Mouse (Mus musculus) limb, embryonic 15.5 days (tissue): ENCODE data around the gene Tent5b. TPM values are rescaled to one million over a fixed set of nuclear protein-coding genes. Genes with fewer than 3 reads are reported as not detected.

Source experiments
- ATAC-seq: fragments of 200-750 bp; cut with Nextera tagmentation; 2 replicates; pipeline ENCODE4 v1.8.0; 2017; ENCODE audit warnings: low read depth, moderate TSS enrichment; ENCODE audit not compliant: insufficient number of reproducible peaks, low FRiP score, low TSS enrichment
- H3K27ac ChIP-seq: fragments of 300-500 bp; sonication (generic); 2 replicates; pipeline ENCODE4 v1.5.1; 2015; ENCODE audit warnings: moderate library complexity, mild to moderate bottlenecking, inconsistent platforms
- H3K27me3 ChIP-seq: fragments of 300-500 bp; sonication (generic); 2 replicates; pipeline ENCODE4 v1.6.1; 2015; ENCODE audit warnings: inconsistent platforms
- H3K36me3 ChIP-seq: fragments of 300-500 bp; sonication (generic); 2 replicates; pipeline ENCODE4 v1.6.1; 2015; ENCODE audit warnings: inconsistent platforms
- H3K4me1 ChIP-seq: fragments of 300-500 bp; sonication (generic); 2 replicates; pipeline ENCODE4 v1.6.1; 2015; ENCODE audit warnings: inconsistent platforms
- H3K4me2 ChIP-seq: fragments of 300-500 bp; sonication (generic); 2 replicates; pipeline ENCODE4 v1.6.1; 2015; ENCODE audit warnings: mild to moderate bottlenecking, inconsistent platforms
- H3K4me3 ChIP-seq: fragments of 300-500 bp; sonication (generic); 2 replicates; pipeline ENCODE4 v1.5.1; 2015; ENCODE audit warnings: mild to moderate bottlenecking, inconsistent platforms
- H3K9ac ChIP-seq: fragments of 300-500 bp; sonication (generic); 2 replicates; pipeline ENCODE4 v1.6.1; 2015; ENCODE audit warnings: inconsistent platforms
- H3K9me3 ChIP-seq: fragments of 300-500 bp; sonication (generic); 2 replicates; pipeline ENCODE4 v1.6.1; 2016; ENCODE audit warnings: inconsistent platforms
- WGBS: fragments of 180-500 bp; shearing (Covaris S2); methylation state at CpG from one replicate; pipeline ENCODE4 v1.1.7; 2015; 5-methylcytosine and 5-hydroxymethylcytosine counted together
- polyA plus RNA-seq: library from polyadenylated mRNA; unstranded; fragments of >200 nt; fragmentation: Nextera tagmentation; extraction: Ambion mirVana; gene quantifications from 2 replicates; pipeline ENCODE4 v1.2.1, GENCODE M21; 2015

Gene Tent5b
- polyA plus RNA-seq, 1 experiment from 2014 or later: 11.8 TPM

GRCm38 (mm10) chr4:133448708-133449388, 31.1 kb upstream of the Tent5b start:
- Histone ChIP-seq H3K9me3 (no peaks in the 10 kb centered on the region), H3K27ac (no peak overlapping the region), H3K27me3 (no peaks in the 10 kb centered on the region), H3K36me3 (no peaks in the 10 kb centered on the region), H3K4me2 (no peak overlapping the region), H3K9ac (no peak overlapping the region), H3K4me1 (peaks cover 19% of the 10 kb centered on the region), H3K4me3 (no peak overlapping the region)
- no peak for ATAC-seq
- WGBS: 45% methylated on average over 8 of the region's 8 CpGs

- Histone ChIP-seq H3K4me3 (no peak overlapping the region), H3K27me3 (no peaks in the 10 kb centered on the region), H3K27ac (no peak overlapping the region), H3K9ac (no peak overlapping the region), H3K4me2 (peak overlapping the region; percentile 19; the same call in 1 of the 2 replicates), H3K4me1 (peaks cover 16% of the 10 kb centered on the region), H3K9me3 (no peaks in the 10 kb centered on the region), H3K36me3 (no peaks in the 10 kb centered on the region)
- WGBS: 16% methylated on average over 13 of the region's 13 CpGs
- ATAC-seq: no peak
Observed at GRCm38 (mm10) chr4:133449726-133450125, 30.2 kb upstream of the Tent5b start.

DNA sequence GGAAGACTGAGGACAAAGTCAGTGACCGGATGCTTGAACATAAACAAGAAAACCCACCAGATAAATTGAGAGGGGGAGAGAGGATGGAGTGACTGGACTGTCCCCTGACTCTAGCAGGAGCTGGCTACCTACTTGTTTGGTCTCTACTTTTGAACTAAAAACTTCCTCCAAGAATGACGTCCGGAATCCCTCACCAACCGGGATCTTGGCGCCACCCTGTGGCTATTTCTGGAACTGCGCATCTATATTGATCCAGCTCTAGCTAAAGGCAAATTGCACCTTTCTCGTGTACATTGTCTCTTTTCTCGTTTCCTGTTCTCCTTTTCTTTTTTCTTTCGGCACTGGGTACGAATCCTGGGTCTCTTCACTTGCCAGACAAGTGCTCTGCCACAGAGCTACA, 28.4 kb upstream of the Tent5b start:
- H3K9me3 ChIP-seq: no peaks in the 10 kb centered on the region
- H3K27ac ChIP-seq: no peak overlapping the region
- H3K9ac ChIP-seq: no peak overlapping the region
- 8% methylated on average over 10 of the region's 10 CpGs for WGBS
- no peak overlapping the region for H3K4me2 ChIP-seq
- peaks cover 14% of the 10 kb centered on the region for H3K4me1 ChIP-seq
- no peaks in the 10 kb centered on the region for H3K36me3 ChIP-seq
- H3K4me3 ChIP-seq: no peak overlapping the region
- H3K27me3 ChIP-seq: no peaks in the 10 kb centered on the region
- no peak for ATAC-seq

GRCm38 (mm10) chr4:133452433-133452832, 27.5 kb upstream of the Tent5b start:
- Histone ChIP-seq H3K27me3 (no peaks in the 10 kb centered on the region), H3K9ac (no peak overlapping the region), H3K4me2 (no peak overlapping the region), H3K4me1 (peaks cover 14% of the 10 kb centered on the region), H3K27ac (no peak overlapping the region), H3K36me3 (no peaks in the 10 kb centered on the region), H3K9me3 (no peaks in the 10 kb centered on the region), H3K4me3 (no peak overlapping the region)
- ATAC-seq: no peak
- WGBS: 67% methylated on average over 5 of the region's 7 CpGs

GRCm38 (mm10) chr4:133458044-133458443, 21.9 kb upstream of the Tent5b start:
- Histone ChIP-seq H3K4me1 (peaks cover 6% of the 10 kb centered on the region), H3K4me2 (no peak overlapping the region), H3K9me3 (no peaks in the 10 kb centered on the region), H3K4me3 (no peak overlapping the region), H3K36me3 (no peaks in the 10 kb centered on the region), H3K9ac (no peak overlapping the region), H3K27ac (no peak overlapping the region), H3K27me3 (no peaks in the 10 kb centered on the region)
- ATAC-seq: no peak
- 59% methylated on average over 3 of the region's 3 CpGs for WGBS

DNA sequence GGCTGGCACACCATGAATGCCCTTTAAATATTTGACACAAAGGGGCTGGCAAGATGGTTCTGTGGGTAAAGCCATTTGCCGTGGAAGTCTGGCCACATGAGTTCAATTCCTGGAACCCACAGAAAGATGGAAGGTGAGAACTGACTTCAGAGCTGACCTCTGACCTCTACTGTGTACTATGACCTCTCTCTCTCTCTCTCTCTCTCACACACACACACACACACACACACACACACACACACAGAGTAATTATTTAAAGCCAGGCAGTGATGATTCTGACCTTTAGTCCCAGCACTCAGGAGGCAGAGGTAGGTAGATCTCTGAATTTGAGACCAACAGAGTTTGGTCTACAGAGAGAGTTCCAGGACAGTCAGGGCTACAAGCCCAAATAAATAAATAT, 19.9 kb upstream of the Tent5b start:
- Histone ChIP-seq H3K4me3 (no peak overlapping the region), H3K27ac (no peak overlapping the region), H3K4me2 (no peak overlapping the region), H3K9ac (no peak overlapping the region), H3K4me1 (peaks cover 12% of the 10 kb centered on the region), H3K27me3 (no peaks in the 10 kb centered on the region), H3K9me3 (no peaks in the 10 kb centered on the region), H3K36me3 (no peaks in the 10 kb centered on the region)
- ATAC-seq: no peak
- WGBS: 75% methylated on average over 1 of the region's 1 CpGs

GRCm38 (mm10) chr4:133460796-133461325, 19.1 kb upstream of the Tent5b start:
- H3K4me1 ChIP-seq: peaks cover 12% of the 10 kb centered on the region
- no peaks in the 10 kb centered on the region for H3K27me3 ChIP-seq
- no peak overlapping the region for H3K4me3 ChIP-seq
- H3K27ac ChIP-seq: no peak overlapping the region
- no peak overlapping the region for H3K9ac ChIP-seq
- ATAC-seq: no peak
- no peak overlapping the region for H3K4me2 ChIP-seq
- no peaks in the 10 kb centered on the region for H3K36me3 ChIP-seq
- WGBS: 31% methylated on average over 5 of the region's 5 CpGs
- H3K9me3 ChIP-seq: no peaks in the 10 kb centered on the region

DNA sequence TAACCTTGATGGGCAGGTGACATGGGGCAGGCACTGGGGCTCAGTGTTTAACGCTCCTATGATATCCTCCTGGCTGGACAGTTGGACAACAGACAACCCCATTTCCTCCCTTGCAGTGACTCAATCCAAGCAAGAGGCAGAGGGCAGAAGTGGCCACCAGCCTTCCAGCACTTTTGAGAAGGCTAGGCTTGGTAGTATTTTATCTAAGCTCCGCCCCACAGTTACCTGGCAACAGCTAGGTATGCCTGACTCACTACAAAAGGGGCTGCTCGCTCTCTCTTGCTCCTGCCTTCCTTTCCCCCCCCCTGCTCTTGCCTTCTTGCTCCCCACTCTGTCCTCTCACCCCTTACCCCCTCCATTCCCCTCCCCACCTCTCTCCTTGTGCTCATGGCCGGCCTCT, 18.6 kb upstream of the Tent5b start:
- ATAC-seq: no peak
- 82% methylated on average over 4 of the region's 4 CpGs for WGBS
- no peak overlapping the region for H3K9ac ChIP-seq
- no peak overlapping the region for H3K27ac ChIP-seq
- H3K36me3 ChIP-seq: no peaks in the 10 kb centered on the region
- no peak overlapping the region for H3K4me3 ChIP-seq
- H3K27me3 ChIP-seq: no peaks in the 10 kb centered on the region
- peaks cover 12% of the 10 kb centered on the region for H3K4me1 ChIP-seq
- no peak overlapping the region for H3K4me2 ChIP-seq
- H3K9me3 ChIP-seq: no peaks in the 10 kb centered on the region

DNA sequence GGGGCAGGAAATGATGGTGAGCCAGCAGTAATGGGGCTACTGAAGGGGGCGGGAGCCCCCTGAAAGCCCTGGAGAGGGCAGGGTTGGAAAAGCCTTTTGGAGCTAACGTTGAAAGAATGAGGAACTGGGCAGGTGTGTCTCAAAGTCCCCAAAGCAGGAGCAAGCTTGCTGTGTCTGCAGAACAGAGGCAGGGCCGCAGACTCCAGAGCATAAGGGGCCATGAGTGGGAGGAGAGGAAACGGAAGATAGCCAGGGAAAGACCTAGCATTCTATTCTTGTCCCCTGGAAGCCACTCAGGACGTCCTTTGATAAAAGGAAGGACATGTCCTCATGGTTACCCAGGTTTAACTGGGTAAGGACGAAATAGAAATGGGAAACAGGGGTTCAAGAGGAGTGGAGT, 16.7 kb upstream of the Tent5b start:
- WGBS: 49% methylated on average over 6 of the region's 6 CpGs
- Histone ChIP-seq H3K9me3 (no peaks in the 10 kb centered on the region), H3K27ac (peak overlapping the region; percentile 43; the same call in 1 of the 2 replicates), H3K36me3 (no peaks in the 10 kb centered on the region), H3K27me3 (no peaks in the 10 kb centered on the region), H3K4me2 (no peak overlapping the region), H3K4me1 (peaks cover 17% of the 10 kb centered on the region), H3K9ac (no peak overlapping the region), H3K4me3 (no peak overlapping the region)
- ATAC-seq: no peak

GRCm38 (mm10) chr4:133468080-133468479, 11.9 kb upstream of the Tent5b start:
- Histone ChIP-seq H3K9me3 (peaks cover 4% of the 10 kb centered on the region; the same call in 1 of the 2 replicates), H3K27ac (0 out of 2 replicates have a peak overlapping the region, but pooled peaks have one; percentile 13), H3K36me3 (no peaks in the 10 kb centered on the region), H3K4me3 (peak overlapping the region; percentile 53), H3K27me3 (no peaks in the 10 kb centered on the region), H3K9ac (peak overlapping the region; percentile 40), H3K4me1 (peaks cover 24% of the 10 kb centered on the region), H3K4me2 (peak overlapping the region; percentile 88)
- WGBS: under 1% methylated on average over 27 of the region's 27 CpGs
- ATAC-seq: no peak

DNA sequence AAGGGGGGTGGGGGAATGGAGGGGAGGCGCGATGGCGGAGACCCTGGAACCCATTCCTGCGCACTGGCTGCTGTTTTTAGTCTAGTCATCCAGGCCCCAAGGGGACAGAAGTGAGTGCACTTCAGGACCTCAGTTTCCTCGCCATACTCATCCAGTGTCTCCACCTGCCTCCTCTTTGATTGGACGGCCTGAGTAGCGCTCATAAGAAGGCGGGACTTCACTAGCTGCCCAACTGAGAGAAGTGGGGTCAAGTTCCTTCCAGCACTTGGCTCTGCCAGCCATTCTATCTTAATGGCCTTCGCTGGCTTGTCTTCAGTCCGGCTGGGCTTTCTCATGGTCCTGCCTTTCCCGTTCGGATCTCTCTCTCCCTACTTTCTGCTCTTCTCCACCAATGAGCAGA, 10.8 kb upstream of the Tent5b start:
- Histone ChIP-seq H3K27ac (no peak overlapping the region), H3K9me3 (peaks cover 4% of the 10 kb centered on the region; the same call in 1 of the 2 replicates), H3K9ac (no peak overlapping the region), H3K4me2 (peak overlapping the region; percentile 88), H3K4me1 (peaks cover 20% of the 10 kb centered on the region), H3K27me3 (no peaks in the 10 kb centered on the region), H3K4me3 (peak overlapping the region; percentile 7; the same call in 1 of the 2 replicates), H3K36me3 (no peaks in the 10 kb centered on the region)
- ATAC-seq: no peak
- 16% methylated on average over 12 of the region's 12 CpGs for WGBS

- no peaks in the 10 kb centered on the region for H3K36me3 ChIP-seq
- no peak overlapping the region for H3K27ac ChIP-seq
- no peaks in the 10 kb centered on the region for H3K27me3 ChIP-seq
- ATAC-seq: no peak
- 80% methylated on average over 7 of the region's 7 CpGs for WGBS
- no peak overlapping the region for H3K9ac ChIP-seq
- peaks cover 4% of the 10 kb centered on the region; the same call in 1 of the 2 replicates for H3K9me3 ChIP-seq
- no peak overlapping the region for H3K4me3 ChIP-seq
- H3K4me1 ChIP-seq: peaks cover 18% of the 10 kb centered on the region
- H3K4me2 ChIP-seq: no peak overlapping the region
Observed at GRCm38 (mm10) chr4:133471135-133471821, 8.7 kb upstream of the Tent5b start.
